Mouse (Mus musculus) ovary, adult 18-20 months (tissue): ENCODE measurements at regions not wholly inside any gene's neighbourhood (a gene's known extent, or its start where the extent isn't known, plus 50 kb on each side); places are given as distances from the start of the nearest gene placed in this dataset.
"Not testable (repeated sequence)": the region's sequence is repeated elsewhere in the genome, so short reads cannot be mapped to it uniquely, and the experiment has no call there.

Experiments
- DNase-seq: peaks from one replicate; pipeline ENCODE4 v3.0.0; 2022; ENCODE audit warnings: low spot score, mixed read lengths

GRCm38 (mm10) chr3:109224526-109224925 is 101.6 kb downstream of the Slc25a24 start:
- no peak for DNase-seq

GRCm38 (mm10) chr3:109234275-109234674 is 106.2 kb upstream of the Vav3 start:
- DNase-seq = no peak

GRCm38 (mm10) chr3:109236918-109237317 is 103.5 kb upstream of the Vav3 start:
- DNase-seq = no peak

- DNase-seq = no peak
Measured at GRCm38 (mm10) chr3:109243491-109243890, 97.0 kb upstream of the Vav3 start.

DNA sequence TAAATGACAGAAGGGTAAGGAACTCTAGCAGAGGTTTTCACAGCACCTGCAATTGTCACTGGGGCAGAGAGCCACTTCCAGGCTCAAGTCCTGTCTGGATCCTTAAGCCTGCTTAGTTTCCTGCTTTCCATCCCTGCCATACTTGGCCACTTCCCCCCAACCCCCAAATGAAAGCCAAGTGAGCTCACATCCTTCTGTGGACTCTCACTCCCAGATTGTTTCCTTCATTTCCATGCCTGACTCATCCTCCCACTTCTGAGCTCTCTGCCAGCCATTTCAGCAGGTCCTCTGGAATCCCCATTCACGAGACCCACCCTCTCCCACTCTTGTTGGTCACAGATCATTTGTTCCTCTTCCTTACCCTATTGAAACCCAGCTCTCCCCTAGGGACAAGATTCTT is 91.7 kb upstream of the Vav3 start:
- DNase-seq = no peak

DNA sequence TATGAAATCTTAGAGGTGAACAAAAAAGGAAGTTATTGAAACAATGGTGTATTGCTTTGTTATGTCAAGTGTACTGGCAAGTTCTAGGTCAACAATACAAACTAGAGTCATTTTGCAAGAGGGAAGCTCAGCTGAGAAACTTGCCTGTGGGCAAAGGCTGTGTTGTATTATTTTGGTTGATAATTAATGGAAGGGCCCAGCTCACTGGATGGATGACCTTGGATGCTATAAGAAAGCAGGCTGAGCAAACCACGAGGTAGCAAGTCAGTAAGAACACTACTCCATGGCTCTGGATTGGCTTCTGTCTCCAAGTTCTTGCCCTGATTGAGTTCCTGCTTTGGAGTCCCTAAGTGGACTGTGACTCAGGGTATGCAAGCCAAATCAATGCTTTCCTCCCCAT is 91.1 kb upstream of the Vav3 start:
- no peak for DNase-seq

DNA sequence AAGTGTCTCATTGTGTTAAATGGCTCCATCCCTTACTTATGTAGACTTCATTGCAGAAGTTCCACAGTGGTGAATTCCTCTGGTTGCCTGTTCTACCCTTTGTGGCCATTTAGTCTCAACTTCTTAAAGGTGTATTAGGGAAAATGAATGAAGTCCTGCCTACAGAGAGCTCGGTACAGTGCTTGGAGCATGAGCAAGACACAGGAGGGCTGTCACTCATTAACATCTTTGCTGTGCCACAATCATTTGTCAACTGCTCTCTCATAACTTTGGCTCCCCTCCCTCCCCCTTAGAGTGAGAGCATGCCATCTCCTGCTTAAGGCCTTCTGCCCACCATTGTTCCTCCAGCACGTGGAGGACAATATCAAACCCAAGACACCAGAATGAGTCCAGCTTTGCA is 90.5 kb upstream of the Vav3 start:
- no peak for DNase-seq

DNA sequence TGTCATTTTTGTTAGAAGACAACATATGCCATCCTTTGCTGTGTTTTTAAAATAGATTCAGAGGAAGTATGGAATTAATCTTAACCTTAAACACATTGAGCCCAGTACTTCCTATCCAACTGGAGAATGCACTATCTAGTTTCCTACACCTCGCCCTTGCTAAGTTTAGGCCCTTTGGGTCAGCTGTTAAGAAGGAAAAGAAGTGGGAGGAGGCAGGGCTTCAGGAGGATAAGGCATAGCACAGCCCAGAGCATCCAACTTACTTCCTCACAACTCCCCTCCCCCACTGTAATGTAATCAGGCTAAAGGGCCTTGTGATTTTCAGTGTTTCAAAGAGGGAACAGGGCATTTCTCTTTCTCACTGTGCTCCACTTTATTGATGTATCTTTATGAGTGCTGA is 88.7 kb upstream of the Vav3 start:
- DNase-seq = no peak

DNA sequence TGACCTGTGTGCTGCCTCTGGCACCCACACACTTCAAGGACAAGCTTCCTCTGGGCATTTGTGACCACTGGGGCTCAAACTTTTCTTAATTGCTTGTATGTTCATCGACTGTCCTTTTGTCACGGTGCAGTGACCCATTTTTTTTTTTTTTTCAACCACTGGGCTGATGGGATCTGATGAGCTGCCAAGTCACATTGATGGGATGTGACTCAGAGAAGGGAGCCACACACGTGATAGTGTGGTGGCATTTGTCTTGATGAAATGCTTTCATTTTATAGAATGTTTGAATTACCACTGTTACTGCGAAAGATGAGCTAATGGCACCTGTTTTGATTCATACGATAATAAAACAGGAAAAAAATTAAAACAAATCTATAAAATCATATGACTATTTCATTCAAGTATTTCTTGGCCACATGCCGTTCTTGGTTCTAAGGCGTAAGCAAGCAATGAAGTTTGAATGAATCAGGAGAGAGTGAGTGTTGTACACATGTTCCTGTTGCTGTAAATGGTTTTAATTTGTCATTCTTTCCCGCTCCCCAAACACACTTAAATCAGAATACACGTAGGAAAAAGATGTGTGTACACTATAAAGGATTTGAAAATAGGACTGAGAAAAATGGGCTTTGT is 86.3 kb upstream of the Vav3 start:
- DNase-seq = no peak

DNA sequence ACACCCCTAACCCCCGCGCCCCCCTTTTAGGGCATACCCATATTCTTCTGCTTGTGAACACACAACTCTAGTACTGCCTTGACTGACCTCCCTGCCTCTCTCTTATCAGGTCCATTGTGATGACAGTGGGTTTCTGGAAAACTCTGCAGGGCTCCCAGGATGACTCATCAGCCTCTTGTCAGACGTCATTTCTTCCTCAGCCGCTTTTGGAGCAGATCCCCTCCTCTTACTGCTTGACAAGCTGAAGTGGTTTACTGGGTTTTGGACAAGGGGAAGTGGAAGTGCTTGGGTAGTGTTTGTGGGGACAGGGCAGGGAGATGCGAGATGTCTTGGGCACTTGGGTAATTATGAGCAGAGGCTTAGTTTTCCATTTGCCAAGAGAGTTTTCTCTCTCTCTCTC is 85.5 kb upstream of the Vav3 start:
- DNase-seq = peak; percentile 9

DNA sequence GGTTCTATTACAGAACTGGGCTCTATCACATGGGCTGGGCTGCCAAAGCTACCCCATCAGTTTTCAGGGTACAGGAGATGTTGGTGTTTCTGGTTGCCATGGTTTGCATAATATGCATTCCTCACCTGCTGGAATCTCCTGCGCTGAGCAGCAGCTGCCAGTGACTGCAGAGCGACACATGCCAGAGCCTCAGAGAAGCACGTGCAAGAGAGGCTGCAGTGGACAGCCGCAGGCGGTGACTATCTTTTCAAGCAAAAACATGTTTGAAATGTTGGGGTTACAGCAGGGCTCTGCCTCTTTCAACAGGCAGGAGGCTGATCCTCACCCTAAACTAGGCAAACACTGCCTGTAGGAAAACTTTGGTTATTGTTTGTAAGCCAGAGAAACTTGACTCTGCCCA is 83.7 kb upstream of the Vav3 start:
- DNase-seq = no peak

- not testable (repeated sequence) for DNase-seq
Measured at GRCm38 (mm10) chr3:109266947-109267346, 73.5 kb upstream of the Vav3 start.

- DNase-seq = no peak
Measured at GRCm38 (mm10) chr3:109270783-109271182, 69.7 kb upstream of the Vav3 start.

DNA sequence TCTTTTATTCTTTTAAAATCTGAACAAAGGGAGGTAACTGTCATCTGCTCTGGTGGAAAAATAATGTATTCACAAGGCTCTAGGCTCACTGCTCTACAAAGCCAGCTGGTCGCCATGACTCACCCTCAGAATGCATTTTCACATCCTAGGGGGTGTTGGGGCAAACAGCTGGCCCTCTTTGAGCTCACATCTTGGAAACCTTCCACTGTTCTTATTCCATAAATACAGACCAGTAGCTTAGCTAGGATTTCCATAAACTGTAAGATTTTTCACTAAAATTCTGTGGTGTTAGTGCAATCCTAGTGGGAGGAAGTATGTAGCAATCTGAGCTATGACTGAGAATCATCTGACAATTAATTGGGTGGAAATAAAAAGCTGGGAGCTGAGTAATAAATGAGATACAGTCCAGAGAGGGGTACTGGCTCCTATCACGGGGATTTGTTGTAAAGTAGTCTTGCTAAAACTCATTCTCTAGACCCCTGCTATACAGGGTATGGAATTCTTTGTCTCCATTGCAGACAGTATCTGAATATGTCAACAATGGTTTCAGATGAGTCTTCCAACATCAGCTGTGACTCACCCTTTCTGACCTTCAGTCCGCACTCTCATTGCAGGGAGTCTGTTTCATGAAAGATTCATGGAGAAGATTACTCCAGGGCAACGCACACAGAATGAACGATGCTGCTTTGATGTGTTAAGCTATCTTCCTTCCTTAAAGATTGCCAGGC is 67.2 kb upstream of the Vav3 start:
- DNase-seq = no peak

- DNase-seq = no peak
Measured at GRCm38 (mm10) chr3:109273802-109274155, 66.7 kb upstream of the Vav3 start.

DNA sequence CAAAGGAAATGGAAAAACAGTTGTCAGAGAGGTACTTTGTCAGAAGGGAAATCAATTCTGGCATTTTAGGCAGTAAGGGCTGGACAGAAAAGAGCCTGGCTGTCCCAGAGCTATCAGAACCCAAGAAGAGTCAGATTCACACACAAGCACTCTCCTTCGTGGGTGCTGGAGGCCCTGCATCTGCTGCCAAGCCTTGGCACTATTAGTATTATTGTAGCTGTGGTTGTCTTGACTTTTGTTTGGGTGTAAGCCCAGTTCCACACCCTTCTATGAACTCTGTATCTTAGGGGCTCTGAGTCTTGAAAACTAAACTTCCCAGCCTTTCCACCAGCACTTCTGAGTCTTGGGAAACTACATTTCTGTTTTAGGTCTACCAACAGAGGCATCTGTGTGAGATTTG is 61.4 kb upstream of the Vav3 start:
- no peak for DNase-seq

DNA sequence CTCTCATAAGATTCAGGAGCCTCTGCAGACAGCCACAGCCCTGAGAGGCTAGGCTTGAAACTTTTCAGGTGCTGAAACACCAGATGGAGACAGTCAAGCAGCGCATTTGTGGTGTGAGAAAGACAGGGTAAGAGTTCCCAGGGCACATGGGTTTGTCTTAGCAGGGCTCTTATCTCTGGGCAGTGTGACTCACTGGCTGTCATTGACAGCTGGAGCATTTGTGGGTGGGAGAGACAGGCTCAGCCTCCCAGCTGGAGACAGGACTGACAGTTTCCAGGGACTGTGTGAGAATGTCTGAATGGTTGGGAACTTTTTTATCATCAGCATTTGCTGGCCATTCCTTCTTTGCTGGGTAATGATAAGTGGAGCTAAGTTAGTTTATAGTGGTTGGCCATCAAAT is 53.9 kb upstream of the Vav3 start:
- no peak for DNase-seq
